ENCODE assay signal across 15 mouse cellular contexts in the genomic region with DNA sequence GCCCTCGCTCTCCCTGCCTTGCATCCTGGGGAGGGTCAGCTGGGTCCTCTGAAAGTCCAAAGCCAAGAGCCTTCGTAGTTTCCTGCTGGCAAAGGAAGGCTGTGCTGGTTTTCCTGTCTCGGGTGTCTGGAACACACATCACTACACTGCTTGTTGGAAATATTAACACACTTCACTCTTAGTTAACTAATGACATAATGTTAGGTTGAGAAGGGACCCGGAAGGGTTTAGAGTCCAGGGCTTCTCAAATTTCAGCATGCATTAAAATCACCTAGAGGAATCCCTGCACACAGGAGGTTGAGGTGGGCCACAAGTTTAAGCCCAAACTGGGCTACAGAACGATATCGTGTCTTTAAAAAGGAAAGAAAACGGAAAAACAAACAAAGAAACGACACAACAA.
"Had no signal": no experiment of that assay in that cellular context is flagged by ENCODE, and none has a peak within 500 bp of the region (broad histone marks: within the 10 kb centered on the region; RNA-seq: fewer than 3 reads in every experiment).

No protein-coding gene starts in this region.

- H3K4me2 ChIP-seq: hindbrain, embryonic 14.5 days; liver, embryonic 13.5 days; midbrain, embryonic 12.5 days; stomach, embryonic 15.5 days had no signal

- H3K4me3 ChIP-seq: limb, embryonic 15.5 days; liver, embryonic 13.5 days; midbrain, embryonic 12.5 days; neural tube, embryonic 13.5 days; stomach, embryonic 15.5 days had no signal

- H3K36me3 ChIP-seq: limb, embryonic 15.5 days; liver, embryonic 13.5 days; midbrain, embryonic 12.5 days; neural tube, embryonic 13.5 days; stomach, embryonic 15.5 days had no signal

- H3K27ac ChIP-seq: hindbrain, embryonic 14.5 days; limb, embryonic 15.5 days; liver, embryonic 13.5 days; midbrain, embryonic 12.5 days; neural tube, embryonic 13.5 days; stomach, embryonic 15.5 days had no signal

- H3K27me3 ChIP-seq: limb, embryonic 15.5 days; liver, embryonic 13.5 days; midbrain, embryonic 12.5 days; neural tube, embryonic 13.5 days; stomach, embryonic 15.5 days had no signal

- H3K9ac ChIP-seq: hindbrain, embryonic 14.5 days; limb, embryonic 15.5 days; liver, embryonic 13.5 days; midbrain, embryonic 12.5 days; neural tube, embryonic 13.5 days; stomach, embryonic 15.5 days had no signal

- H3K4me1 ChIP-seq: midbrain, embryonic 12.5 days; stomach, embryonic 15.5 days had no signal

- H3K9me3 ChIP-seq: limb, embryonic 15.5 days; liver, embryonic 13.5 days; midbrain, embryonic 12.5 days; neural tube, embryonic 13.5 days; stomach, embryonic 15.5 days had no signal

- ATAC-seq: lung, postnatal 0 days; midbrain, embryonic 16.5 days had no signal

- DNase-seq: kidney, adult 18-20 months; kidney, postnatal 4 days; liver, embryonic 13.5 days; lung, adult 18-20 months; lung, postnatal 36 days; retina, postnatal 1 day; thymus, adult 2 months; thymus, postnatal 25 days had no signal
